Mouse (Mus musculus) ovary, postnatal 14 days (tissue): ENCODE results near the gene Srms.

Experiments used
- DNase-seq: peaks from one replicate; pipeline ENCODE4 v3.0.0; 2022; ENCODE audit warnings: low spot score

Srms gene

GRCm38 (mm10) chr2:181160821-181161220 is 52.2 kb downstream of the Srms start:
- no peak for DNase-seq

GRCm38 (mm10) chr2:181159771-181160170 is 53.2 kb downstream of the Srms start:
- DNase-seq, result no peak

GRCm38 (mm10) chr2:181159091-181159514 is 53.9 kb downstream of the Srms start:
- no peak for DNase-seq

GRCm38 (mm10) chr2:181158471-181158870 is 54.5 kb downstream of the Srms start:
- DNase-seq, result no peak

GRCm38 (mm10) chr2:181157716-181158302 is 55.2 kb downstream of the Srms start:
- DNase-seq, result no peak

GRCm38 (mm10) chr2:181157180-181157579 is 55.8 kb downstream of the Srms start:
- no peak for DNase-seq

- DNase-seq, result no peak
Observed at GRCm38 (mm10) chr2:181156248-181157121, 56.5 kb downstream of the Srms start, which contains the start of gene Eef1a2. Eef1a2 (minus strand) TSS chr2:181157014.

- no peak for DNase-seq
Observed at GRCm38 (mm10) chr2:181155801-181156200, 57.2 kb downstream of the Srms start.
